Mouse (Mus musculus): Measurements from ENCODE around the gene Rpl36.

Rpl36 gene

GRCm38 (mm10) chr17:56654771-56655170 is 41.6 kb downstream of the Rpl36 start:
- no peak for DNase-seq

DNA sequence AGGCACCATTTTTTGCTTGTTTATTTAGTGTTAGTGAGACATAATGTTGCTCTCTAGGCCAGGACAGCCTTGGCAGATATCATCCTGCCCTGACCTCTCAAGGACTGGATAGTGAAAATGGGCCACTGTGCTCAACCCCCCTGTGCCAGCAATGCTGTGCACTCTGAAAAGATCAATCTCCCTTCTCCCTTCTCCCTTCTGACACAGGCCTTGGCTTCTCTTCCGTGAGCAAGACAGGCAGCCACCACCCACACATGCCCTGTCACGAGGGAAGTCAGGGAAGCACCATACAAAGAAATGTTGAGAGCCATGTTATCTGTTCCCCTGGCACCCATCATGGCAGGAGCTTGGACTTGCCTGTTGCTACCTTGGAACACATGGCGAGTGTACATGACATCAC is 42.1 kb downstream of the Rpl36 start:
- no peak for DNase-seq

GRCm38 (mm10) chr17:56656171-56656570 is 43.0 kb downstream of the Rpl36 start:
- no peak for DNase-seq

DNA sequence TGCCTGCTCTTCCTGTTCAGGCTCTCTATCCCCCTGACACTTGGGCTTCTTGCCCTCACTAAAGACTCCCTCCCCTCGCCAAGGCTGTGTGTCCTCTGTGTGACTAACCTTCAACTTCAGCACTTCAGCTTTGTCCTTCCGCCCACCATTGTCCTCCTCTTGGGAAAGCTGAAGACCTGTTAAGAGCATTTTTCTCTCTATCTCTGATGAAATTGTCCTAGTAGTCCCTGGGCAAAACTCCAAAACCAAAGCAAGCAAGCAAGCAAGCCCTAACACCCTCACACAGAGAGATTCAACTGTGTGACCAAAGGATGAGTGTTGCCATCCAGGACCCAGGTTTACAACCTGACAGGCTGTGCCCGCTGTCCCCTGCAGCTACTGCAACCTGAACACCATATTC is 50.4 kb downstream of the Rpl36 start:
- DNase-seq = no peak
